25 mouse cellular contexts compared by ENCODE assay signal in the genomic region with DNA sequence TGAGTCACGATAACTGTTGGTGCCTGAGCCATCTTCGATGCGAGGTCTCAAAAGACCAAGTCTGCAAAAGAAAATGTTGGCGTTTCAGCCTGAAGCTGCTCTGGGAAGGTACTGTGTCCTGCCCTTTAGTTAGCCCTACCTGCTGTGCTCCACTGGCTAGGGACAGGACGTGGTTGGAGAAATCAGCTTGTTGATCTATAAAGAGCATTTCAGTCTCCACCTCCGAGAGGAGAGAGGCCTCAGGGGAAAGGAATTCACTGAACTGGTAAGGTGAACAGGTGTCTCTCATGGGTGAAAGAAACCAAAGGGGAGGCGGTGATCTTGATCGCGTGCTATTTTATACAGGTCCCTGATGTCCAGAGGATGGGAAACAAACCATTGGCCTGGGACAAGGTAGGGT. TPM values are rescaled to one million over a fixed set of nuclear protein-coding genes. Genes with fewer than 3 reads are reported as not detected.
"Had no signal": no experiment of that assay in that cellular context is flagged by ENCODE, and none has a peak within 500 bp of the region (broad histone marks: within the 10 kb centered on the region; RNA-seq: fewer than 3 reads in every experiment).

No protein-coding gene starts in this region.

- H3K4me2 ChIP-seq: hindbrain, embryonic 15.5 days; limb, embryonic 13.5 days; liver, embryonic 12.5 days; liver, embryonic 15.5 days; lung, embryonic 15.5 days; midbrain, embryonic 13.5 days; neural tube, embryonic 13.5 days had no signal

- H3K4me1 ChIP-seq: hindbrain, embryonic 15.5 days; limb, embryonic 10.5 days; limb, embryonic 13.5 days; midbrain, embryonic 10.5 days; midbrain, embryonic 13.5 days; neural tube, embryonic 13.5 days had no signal

- ATAC-seq: intestine, postnatal 0 days; liver, embryonic 12.5 days; midbrain, embryonic 13.5 days; midbrain, embryonic 16.5 days had no signal

- H3K9me3 ChIP-seq: hindbrain, embryonic 15.5 days; limb, embryonic 10.5 days; limb, embryonic 13.5 days; liver, embryonic 12.5 days; liver, embryonic 15.5 days; lung, embryonic 15.5 days; megakaryocyte, embryonic 14.5 days; midbrain, embryonic 10.5 days; midbrain, embryonic 13.5 days; neural tube, embryonic 13.5 days had no signal

- H3K4me3 ChIP-seq: hindbrain, embryonic 15.5 days; layer of hippocampus, adult 2 months; limb, embryonic 10.5 days; limb, embryonic 13.5 days; liver, embryonic 12.5 days; liver, embryonic 15.5 days; lung, embryonic 15.5 days; megakaryocyte, embryonic 14.5 days; midbrain, embryonic 10.5 days; midbrain, embryonic 13.5 days; myocyte; neural tube, embryonic 13.5 days had no signal

- H3K36me3 ChIP-seq: hindbrain, embryonic 15.5 days; limb, embryonic 10.5 days; limb, embryonic 13.5 days; liver, embryonic 12.5 days; liver, embryonic 15.5 days; lung, embryonic 15.5 days; midbrain, embryonic 10.5 days; midbrain, embryonic 13.5 days; neural tube, embryonic 13.5 days had no signal

- H3K9ac ChIP-seq: hindbrain, embryonic 15.5 days; limb, embryonic 13.5 days; liver, embryonic 12.5 days; liver, embryonic 15.5 days; lung, embryonic 15.5 days; midbrain, embryonic 13.5 days; neural tube, embryonic 13.5 days had no signal

- H3K27me3 ChIP-seq: hindbrain, embryonic 15.5 days; limb, embryonic 13.5 days; liver, embryonic 12.5 days; liver, embryonic 15.5 days; lung, embryonic 15.5 days; megakaryocyte, embryonic 14.5 days; midbrain, embryonic 13.5 days; neural tube, embryonic 13.5 days had no signal

- H3K27ac ChIP-seq: hindbrain, embryonic 15.5 days; layer of hippocampus, adult 2 months; limb, embryonic 10.5 days; limb, embryonic 13.5 days; liver, embryonic 12.5 days; liver, embryonic 15.5 days; lung, embryonic 15.5 days; midbrain, embryonic 10.5 days; midbrain, embryonic 13.5 days; neural tube, embryonic 13.5 days had no signal

- DNase-seq: kidney, adult 2 months; kidney, postnatal 36 days; layer of hippocampus, adult 9-11 months; liver; lung, adult 18-20 months; lung, postnatal 10 days; lung, postnatal 36 days; retina, postnatal 1 day; thymus, postnatal 25 days had no signal

RNA-seq across cellular contexts. Expression of gene Plac8, which starts 9.3 kb away (rescaled TPM):
- total RNA-seq: layer of hippocampus, adult 2 months; layer of hippocampus, postnatal 25 days; left cerebral cortex, postnatal 25 days had no signal
- polyA plus RNA-seq: midbrain, embryonic 13.5 days had no signal
